Mouse (Mus musculus) neural tube, embryonic 14.5 days (tissue): ENCODE data around the gene Urgcp. TPM values are rescaled to one million over a fixed set of nuclear protein-coding genes. Genes with fewer than 3 reads are reported as not detected.
"Not testable (repeated sequence)": the region's sequence is repeated elsewhere in the genome, so short reads cannot be mapped to it uniquely, and the experiment has no call there.

Source experiments
- ATAC-seq: fragments of 200-750 bp; cut with Nextera tagmentation; 2 replicates; pipeline ENCODE4 v1.8.0; 2017; ENCODE audit warnings: low read depth, mild to moderate bottlenecking, moderate TSS enrichment, moderate library complexity
- H3K27ac ChIP-seq: fragments of 300-500 bp; sonication (generic); 2 replicates; pipeline ENCODE4 v1.5.1; 2014; ENCODE audit warnings: low read depth, mild to moderate bottlenecking, control low read depth, low read length, moderate library complexity, mixed read lengths
- H3K27me3 ChIP-seq: fragments of 300-500 bp; sonication (generic); 2 replicates; pipeline ENCODE4 v1.6.1; 2014; ENCODE audit warnings: low read length; ENCODE audit not compliant: control insufficient read depth, insufficient read depth
- H3K36me3 ChIP-seq: fragments of 300-500 bp; sonication (generic); 2 replicates; pipeline ENCODE4 v1.6.1; 2014; ENCODE audit warnings: low read length, mixed read lengths; ENCODE audit not compliant: control insufficient read depth, insufficient read depth
- H3K4me1 ChIP-seq: fragments of 300-500 bp; sonication (generic); 2 replicates; pipeline ENCODE4 v1.6.1; 2014; ENCODE audit warnings: low read length; ENCODE audit not compliant: control insufficient read depth, insufficient read depth
- H3K4me2 ChIP-seq: fragments of 300-500 bp; sonication (generic); 2 replicates; pipeline ENCODE4 v1.6.1; 2014; ENCODE audit warnings: mild to moderate bottlenecking, low read depth, low read length, control low read depth
- H3K4me3 ChIP-seq: fragments of 300-500 bp; sonication (generic); 2 replicates; pipeline ENCODE4 v1.5.1; 2014; ENCODE audit warnings: low read depth, low read length, control low read depth, mixed read lengths
- H3K9ac ChIP-seq: fragments of 300-500 bp; sonication (generic); replicated peaks from 2 replicates; pipeline ENCODE4 v1.6.1; 2014; ENCODE audit warnings: low read depth, mild to moderate bottlenecking, control low read depth, low read length, mixed read lengths
- H3K9me3 ChIP-seq: fragments of 300-500 bp; sonication (generic); 2 replicates; pipeline ENCODE4 v1.6.1; 2016; ENCODE audit warnings: low read length; ENCODE audit not compliant: control insufficient read depth
- WGBS: fragments of 180-500 bp; shearing (Covaris S2); extraction: QIAGEN DNeasy Blood & Tissue Kit; methylation state at CpG from one replicate; pipeline ENCODE4 v1.1.7; 2014; 5-methylcytosine and 5-hydroxymethylcytosine counted together
- polyA plus RNA-seq: library from polyadenylated mRNA; unstranded; fragments of >200 nt; fragmentation: Nextera tagmentation; extraction: Ambion mirVana; gene quantifications from 2 replicates; pipeline ENCODE4 v1.2.1, GENCODE M21; 2014

Urgcp gene
- polyA plus RNA-seq: 18.5 and 23.9 TPM in 2 replicates

DNA sequence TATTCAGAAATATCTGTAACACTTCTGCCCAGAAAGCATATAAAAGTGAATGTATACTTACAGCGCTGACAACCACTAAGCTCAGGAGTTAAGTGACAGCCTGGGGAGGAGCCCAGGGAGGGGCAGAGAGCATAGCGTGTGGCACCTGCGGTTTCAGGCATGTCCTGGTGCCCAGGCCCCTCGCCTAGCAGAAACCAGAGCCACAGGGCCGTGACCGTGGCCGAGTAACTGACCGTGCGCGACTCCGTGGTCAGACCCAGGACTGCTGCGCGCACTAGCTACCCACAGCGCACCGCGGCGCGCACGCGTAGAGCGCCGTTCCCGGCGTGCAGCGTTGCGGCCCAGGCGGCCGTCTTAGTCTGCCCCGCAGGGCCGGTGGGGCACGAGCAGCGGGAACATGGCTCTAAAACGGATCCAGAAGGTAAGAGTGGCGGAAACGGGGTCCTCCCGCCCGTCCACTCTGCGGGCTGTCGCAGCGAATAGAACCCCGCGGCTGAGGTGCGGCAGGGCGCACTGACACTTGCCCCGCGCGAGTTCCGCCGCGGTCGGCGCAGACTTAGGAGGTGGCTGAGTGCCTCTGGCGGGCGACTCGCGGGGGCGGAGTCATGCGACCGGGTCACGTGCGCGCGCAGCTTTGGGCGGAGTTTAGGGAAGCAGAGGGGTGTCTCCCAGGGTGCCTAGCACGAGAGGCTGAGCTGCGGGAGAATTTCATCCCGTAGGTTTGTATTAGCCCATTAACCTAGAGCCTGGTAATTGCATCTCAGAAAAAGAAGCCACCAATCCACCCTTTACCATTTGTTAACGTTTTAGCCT is at the start of gene Urgcp:
Gene Urgcp (minus strand): TSS at position 557 of the 813 bp plus-strand sequence.
- Histone ChIP-seq H3K9ac (peak within 1 kb of the TSS; percentile 82), H3K4me2 (peak within 1 kb of the TSS; percentile 94), H3K9me3 (no peaks in the 10 kb centered on the region), H3K27me3 (no peaks in the 10 kb centered on the region), H3K36me3 (no peaks in the 10 kb centered on the region), H3K4me1 (peaks cover 4% of the 10 kb centered on the region), H3K27ac (peak within 1 kb of the TSS; percentile 92), H3K4me3 (peak within 1 kb of the TSS; percentile 73)
- WGBS: under 1% methylated on average over 67 of the region's 68 CpGs
- ATAC-seq: peak; percentile 98

DNA sequence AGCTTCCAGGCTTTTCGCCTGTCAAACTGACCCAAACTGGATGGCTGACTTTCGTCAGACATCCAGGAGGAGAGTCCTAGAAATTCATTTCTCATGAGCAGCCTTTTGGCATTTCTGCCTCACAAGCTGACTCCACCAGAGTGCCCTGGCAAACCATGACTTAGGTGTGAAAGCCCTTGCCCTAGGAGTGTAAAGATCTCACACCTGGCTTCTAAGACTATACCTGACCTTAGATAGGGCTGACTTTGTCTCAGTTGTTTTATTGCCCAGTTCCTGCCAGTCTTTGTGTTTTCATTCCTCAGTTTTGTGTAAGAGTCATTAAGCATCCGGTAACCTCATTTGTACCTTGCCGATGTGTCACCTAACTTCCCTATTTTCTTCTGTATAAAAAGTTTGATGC is 47.3 kb upstream of the Urgcp start:
- not testable (repeated sequence) for H3K4me2 ChIP-seq, H3K4me3 ChIP-seq, H3K9ac ChIP-seq, H3K36me3 ChIP-seq, H3K27me3 ChIP-seq, ATAC-seq, H3K27ac ChIP-seq, H3K9me3 ChIP-seq, H3K4me1 ChIP-seq
- WGBS: 89% methylated on average over 4 of the region's 4 CpGs

DNA sequence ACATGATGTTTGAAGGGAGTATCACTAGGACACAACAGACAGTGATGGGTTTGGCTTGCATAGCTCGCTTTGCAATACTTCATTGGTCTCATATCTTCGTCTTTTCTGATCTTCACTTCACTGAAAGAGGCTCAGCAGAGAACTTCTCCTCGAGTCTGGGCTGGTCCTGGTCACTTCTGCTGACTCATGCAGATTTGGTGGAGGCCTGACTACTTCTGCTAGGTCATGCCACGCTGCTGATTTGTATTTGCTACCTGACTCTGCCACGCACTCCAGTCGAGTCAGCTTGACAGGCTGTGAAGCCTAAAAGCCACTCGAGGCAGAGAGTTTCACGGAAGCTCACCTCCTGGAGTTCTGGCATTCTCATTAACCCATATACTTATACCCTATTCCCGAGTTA is 45.8 kb upstream of the Urgcp start:
- 85% methylated on average over 9 of the region's 9 CpGs for WGBS
- H3K4me3 ChIP-seq: no peak overlapping the region
- no peaks in the 10 kb centered on the region for H3K27me3 ChIP-seq
- H3K4me1 ChIP-seq: 0 out of 2 replicates have a peak, but pooled peaks cover 3% of the 10 kb centered on the region
- no peak overlapping the region for H3K4me2 ChIP-seq
- no peak overlapping the region for H3K27ac ChIP-seq
- no peak overlapping the region for H3K9ac ChIP-seq
- ATAC-seq: no peak
- H3K9me3 ChIP-seq: no peaks in the 10 kb centered on the region
- no peaks in the 10 kb centered on the region for H3K36me3 ChIP-seq

DNA sequence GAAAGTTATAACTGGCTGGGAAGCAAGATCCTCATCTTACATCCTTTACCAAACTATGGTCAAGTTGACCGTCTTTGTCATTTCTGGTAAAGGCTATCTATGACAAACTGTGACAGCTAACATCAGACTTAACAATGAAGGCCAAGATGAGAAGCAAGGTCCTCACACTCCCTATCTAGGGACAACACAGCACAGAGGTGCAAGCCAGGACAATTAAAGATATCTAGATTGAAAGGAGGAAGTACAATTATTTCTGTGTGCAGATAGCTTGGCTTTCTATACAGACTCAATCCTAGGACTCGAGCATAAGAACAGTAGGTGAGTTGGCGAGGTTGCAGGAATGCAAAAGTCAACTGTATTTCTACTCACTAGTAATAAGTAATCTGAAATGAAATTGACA is 43.5 kb upstream of the Urgcp start:
- ATAC-seq: no peak
- 81% methylated on average over 3 of the region's 3 CpGs for WGBS
- Histone ChIP-seq H3K9ac (no peak overlapping the region), H3K4me2 (no peak overlapping the region), H3K9me3 (no peaks in the 10 kb centered on the region), H3K4me3 (no peak overlapping the region), H3K4me1 (0 out of 2 replicates have a peak, but pooled peaks cover 3% of the 10 kb centered on the region), H3K27me3 (no peaks in the 10 kb centered on the region), H3K27ac (no peak overlapping the region), H3K36me3 (peaks cover 7% of the 10 kb centered on the region; the same call in 1 of the 2 replicates)

DNA sequence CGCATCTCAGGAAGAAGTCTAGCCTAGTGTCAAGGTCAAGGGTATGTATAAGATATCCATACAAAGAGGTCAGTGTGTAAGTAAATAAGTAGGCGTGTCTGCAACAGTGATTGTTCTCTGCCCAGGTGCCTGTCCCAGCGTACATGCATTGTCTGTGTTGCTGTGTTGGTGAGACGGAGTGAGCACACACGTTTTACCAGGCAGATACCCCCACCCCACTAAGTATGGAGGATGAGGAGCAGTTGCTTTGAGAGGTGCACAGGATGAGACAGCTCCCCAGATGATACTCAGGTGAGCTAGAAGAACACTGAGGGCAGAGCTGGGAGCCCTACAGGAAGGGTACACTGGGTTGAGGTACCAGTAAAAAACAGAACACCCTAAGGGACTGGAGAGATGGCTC is 42.0 kb upstream of the Urgcp start:
- Histone ChIP-seq H3K27ac (no peak overlapping the region), H3K9ac (no peak overlapping the region), H3K4me2 (no peak overlapping the region), H3K36me3 (peaks cover 14% of the 10 kb centered on the region), H3K4me1 (0 out of 2 replicates have a peak, but pooled peaks cover 3% of the 10 kb centered on the region), H3K4me3 (no peak overlapping the region), H3K27me3 (no peaks in the 10 kb centered on the region), H3K9me3 (no peaks in the 10 kb centered on the region)
- WGBS: 81% methylated on average over 5 of the region's 5 CpGs
- no peak for ATAC-seq

DNA sequence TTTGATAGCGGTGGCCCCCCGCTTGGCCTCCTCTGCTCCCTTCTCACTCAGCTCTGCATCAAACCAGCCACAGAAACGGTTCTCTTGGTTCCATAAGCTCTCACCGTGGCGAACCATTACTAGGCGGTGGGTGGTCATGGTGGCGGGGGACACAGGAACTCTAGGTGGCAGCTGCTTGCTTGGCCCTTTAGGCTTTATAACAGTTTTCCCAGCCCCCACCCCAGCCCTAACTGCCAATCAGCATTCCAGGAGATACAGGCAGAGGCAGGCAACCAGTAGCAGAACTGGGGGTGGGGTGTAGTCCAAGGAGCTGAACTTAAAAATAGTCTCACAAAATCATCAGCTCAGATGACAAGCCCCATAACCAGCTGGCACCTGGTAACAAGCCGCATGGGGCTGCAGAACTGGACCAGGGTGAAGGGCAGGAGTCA is 41.4 kb upstream of the Urgcp start, which contains the start of gene Pgam2:
Gene Pgam2 (minus strand): TSS at position 183 of the 431 bp plus-strand sequence.
- Histone ChIP-seq H3K4me3 (no peak within 1 kb of the TSS), H3K27me3 (no peaks in the 10 kb centered on the region), H3K4me1 (0 out of 2 replicates have a peak, but pooled peaks cover 3% of the 10 kb centered on the region), H3K9ac (no peak within 1 kb of the TSS), H3K36me3 (peaks cover 20% of the 10 kb centered on the region), H3K4me2 (no peak within 1 kb of the TSS), H3K9me3 (no peaks in the 10 kb centered on the region), H3K27ac (no peak within 1 kb of the TSS)
- WGBS: 50% methylated on average over 8 of the region's 8 CpGs
- ATAC-seq: no peak

DNA sequence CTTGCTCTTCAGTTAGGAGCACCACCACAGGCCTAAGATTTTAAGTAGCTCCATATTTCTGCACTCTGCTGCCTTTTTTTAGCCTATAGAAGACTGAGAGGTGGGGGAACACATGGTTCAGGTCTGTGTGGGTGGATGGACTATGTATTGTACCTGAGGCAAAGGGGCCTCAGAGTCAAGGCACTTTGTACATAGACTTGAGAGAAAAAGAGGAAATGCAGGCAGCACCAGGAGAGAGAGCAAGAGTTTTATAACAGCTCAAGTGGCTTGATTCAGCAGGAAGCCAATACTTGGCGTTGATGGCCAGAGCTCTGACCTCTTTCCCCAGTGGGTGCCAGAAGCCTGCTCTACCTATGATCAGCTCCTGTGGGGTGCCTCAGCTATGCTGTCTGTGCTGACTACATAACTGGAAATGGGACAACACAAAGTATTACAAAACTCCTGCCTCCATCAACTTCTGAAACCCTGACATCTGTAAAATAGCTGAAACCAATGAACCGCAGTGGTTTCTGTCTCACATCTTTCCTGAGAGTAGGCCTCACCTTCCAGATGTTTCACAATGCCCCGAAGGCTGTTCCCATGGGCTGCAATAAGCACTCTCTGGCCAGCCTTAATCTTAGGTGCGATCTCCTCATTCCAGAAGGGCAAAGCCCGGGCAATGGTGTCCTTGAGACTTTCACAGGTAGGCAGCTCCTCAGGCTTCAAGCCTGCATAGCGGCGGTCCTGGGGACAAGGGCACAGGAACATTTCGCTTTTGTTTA is 40.5 kb upstream of the Urgcp start:
- H3K9me3 ChIP-seq: no peaks in the 10 kb centered on the region
- H3K36me3 ChIP-seq: peaks cover 23% of the 10 kb centered on the region
- no peak overlapping the region for H3K4me3 ChIP-seq
- no peak for ATAC-seq
- no peaks in the 10 kb centered on the region for H3K27me3 ChIP-seq
- 0 out of 2 replicates have a peak, but pooled peaks cover 3% of the 10 kb centered on the region for H3K4me1 ChIP-seq
- WGBS: 87% methylated on average over 8 of the region's 8 CpGs
- H3K27ac ChIP-seq: no peak overlapping the region
- H3K9ac ChIP-seq: no peak overlapping the region
- H3K4me2 ChIP-seq: no peak overlapping the region

DNA sequence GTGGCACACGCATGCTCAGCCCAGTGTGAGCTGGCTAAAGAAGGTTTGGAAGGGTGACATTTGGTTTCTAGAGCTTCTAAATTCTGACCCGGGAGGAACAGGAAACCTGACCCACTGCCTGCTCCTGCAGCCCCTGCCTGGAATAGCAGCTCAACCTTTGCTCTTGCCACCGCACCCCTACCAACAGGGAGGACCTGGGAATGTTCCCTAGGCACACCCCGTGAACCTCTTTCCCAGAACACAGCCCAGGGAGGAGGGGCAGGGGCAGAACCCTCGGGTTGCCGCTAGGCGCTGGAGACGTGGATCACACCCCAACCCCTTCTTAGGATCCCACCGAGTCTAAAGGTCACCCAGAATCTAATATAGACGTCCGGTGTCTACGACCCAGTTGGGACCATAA is 39.8 kb upstream of the Urgcp start:
- Histone ChIP-seq H3K9ac (no peak overlapping the region), H3K4me2 (no peak overlapping the region), H3K27ac (no peak overlapping the region), H3K4me1 (0 out of 2 replicates have a peak, but pooled peaks cover 3% of the 10 kb centered on the region), H3K4me3 (no peak overlapping the region), H3K9me3 (no peaks in the 10 kb centered on the region), H3K36me3 (peaks cover 29% of the 10 kb centered on the region), H3K27me3 (no peaks in the 10 kb centered on the region)
- WGBS: 73% methylated on average over 12 of the region's 12 CpGs
- no peak for ATAC-seq

DNA sequence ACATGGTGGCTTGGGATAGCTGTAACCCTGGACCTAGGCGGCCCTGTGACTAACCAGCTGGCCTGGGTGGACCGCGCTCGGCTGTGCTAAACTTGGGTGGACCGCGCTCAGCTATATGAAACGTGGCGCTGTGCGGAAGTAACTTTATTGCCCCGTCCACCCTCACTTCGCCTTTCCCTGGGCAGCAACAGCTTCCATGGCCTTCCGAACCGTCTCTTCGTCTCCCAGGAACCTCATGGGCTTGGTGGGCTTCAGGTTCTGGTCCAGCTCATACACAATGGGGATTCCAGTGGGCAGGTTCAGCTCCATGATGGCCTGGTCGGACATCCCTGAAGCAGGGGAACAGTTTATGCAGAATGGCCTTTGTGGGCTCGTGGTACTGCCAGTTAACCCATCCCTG is 39.3 kb upstream of the Urgcp start:
- 94% methylated on average over 16 of the region's 16 CpGs for WGBS
- Histone ChIP-seq H3K27me3 (no peaks in the 10 kb centered on the region), H3K9me3 (no peaks in the 10 kb centered on the region), H3K4me1 (0 out of 2 replicates have a peak, but pooled peaks cover 3% of the 10 kb centered on the region), H3K4me2 (no peak overlapping the region), H3K27ac (no peak overlapping the region), H3K9ac (no peak overlapping the region), H3K4me3 (no peak overlapping the region), H3K36me3 (peaks cover 34% of the 10 kb centered on the region)
- ATAC-seq: no peak
